Mouse (Mus musculus): ENCODE measurements around the gene Smg6. TPM values are rescaled to one million over a fixed set of nuclear protein-coding genes. Genes with fewer than 3 reads are reported as not detected.

Smg6 gene
- total RNA-seq, 1 experiment: 19.9 TPM

- Histone ChIP-seq H3K9me3 (ENCODE audit: control insufficient read depth, insufficient read depth, low read depth, low read length) (no peaks in the 10 kb centered on the region), H3K4me3 (ENCODE audit: insufficient read depth in 1 of 2, low read depth in 1 of 2, low read length in 2 of 2, poor library complexity in 1 of 2, severe bottlenecking in 1 of 2) (no peak overlapping the region), H3K4me1 (ENCODE audit: control insufficient read depth in 2 of 2, insufficient read depth in 2 of 2, low read length in 2 of 2, poor library complexity in 1 of 2) (no peaks in the 10 kb centered on the region), H3K36me3 (ENCODE audit: control insufficient read depth, insufficient read depth, low read length, poor library complexity, severe bottlenecking) (no peaks in the 10 kb centered on the region; the same call in 1 of the 2 replicates), H3K27ac (ENCODE audit: insufficient read depth, low read depth, low read length, poor library complexity, severe bottlenecking) (no peak overlapping the region), H3K9ac (ENCODE audit: insufficient read depth, low read depth, low read length, poor library complexity, severe bottlenecking) (no peak overlapping the region)
- in situ Hi-C loops (cut with MboI; ENCODE audit: low sequenced_read_pairs in 2 of 2, unreplicated experiment in 2 of 2): no loop called here
- no peak for DNase-seq (ENCODE audit: low read depth, low spot score)
- TF ChIP-seq CHD2 (IDR thresholded peaks at IDR 0.05; ENCODE audit: low read depth, low read length): no peak
- TF ChIP-seq ZNF384 (IDR thresholded peaks at IDR 0.05; ENCODE audit: low read depth, low read length): no peak
- TF ChIP-seq ZC3H11A (IDR thresholded peaks at IDR 0.05; ENCODE audit: borderline replicate concordance, low read depth, low read length): no peak
- no peak for TF ChIP-seq HCFC1 (IDR thresholded peaks at IDR 0.05; ENCODE audit: borderline replicate concordance, insufficient read depth, low read length)
- TF ChIP-seq MAFK (IDR thresholded peaks at IDR 0.05; ENCODE audit: insufficient read depth, low read depth, low read length): no peak
These were observed 126.3 kb downstream of the Smg6 start for GRCm38 (mm10) chr11:75051712-75052550.

DNA sequence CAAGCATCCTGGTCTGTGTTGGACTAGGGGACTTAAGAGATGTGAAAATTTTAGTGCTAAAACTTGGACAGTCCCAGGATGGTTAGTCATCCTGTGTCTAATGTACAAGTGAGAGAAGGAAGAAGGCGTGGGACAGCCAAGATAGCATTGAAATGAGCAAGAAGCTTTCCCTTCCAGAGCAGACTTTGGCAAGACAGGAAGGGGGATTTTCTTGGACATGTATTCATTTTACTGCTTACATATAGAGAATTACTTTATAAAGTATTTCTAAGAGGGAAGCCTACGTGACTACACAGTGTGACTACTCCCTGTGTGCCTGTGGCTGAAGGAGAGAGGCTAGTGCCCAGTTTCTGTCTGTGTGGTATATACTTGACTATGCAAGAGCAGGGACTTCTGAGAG is 127.4 kb downstream of the Smg6 start:
- in situ Hi-C loops (cut with MboI; ENCODE audit: low sequenced_read_pairs in 2 of 2, unreplicated experiment in 2 of 2): no loop called here
- Histone ChIP-seq H3K4me3 (ENCODE audit: insufficient read depth in 1 of 2, low read depth in 1 of 2, low read length in 2 of 2, poor library complexity in 1 of 2, severe bottlenecking in 1 of 2) (no peak overlapping the region), H3K9ac (ENCODE audit: insufficient read depth, low read depth, low read length, poor library complexity, severe bottlenecking) (no peak overlapping the region), H3K4me1 (ENCODE audit: control insufficient read depth in 2 of 2, insufficient read depth in 2 of 2, low read length in 2 of 2, poor library complexity in 1 of 2) (no peaks in the 10 kb centered on the region), H3K27ac (ENCODE audit: insufficient read depth, low read depth, low read length, poor library complexity, severe bottlenecking) (no peak overlapping the region), H3K36me3 (ENCODE audit: control insufficient read depth, insufficient read depth, low read length, poor library complexity, severe bottlenecking) (no peaks in the 10 kb centered on the region; the same call in 1 of the 2 replicates), H3K9me3 (ENCODE audit: control insufficient read depth, insufficient read depth, low read depth, low read length) (no peaks in the 10 kb centered on the region)
- DNase-seq (ENCODE audit: low read depth, low spot score): no peak
- TF ChIP-seq HCFC1 (IDR thresholded peaks at IDR 0.05; ENCODE audit: borderline replicate concordance, insufficient read depth, low read length) (no peak), CHD2 (IDR thresholded peaks at IDR 0.05; ENCODE audit: low read depth, low read length) (no peak), MAFK (IDR thresholded peaks at IDR 0.05; ENCODE audit: insufficient read depth, low read depth, low read length) (no peak), ZC3H11A (IDR thresholded peaks at IDR 0.05; ENCODE audit: borderline replicate concordance, low read depth, low read length) (no peak), ZNF384 (IDR thresholded peaks at IDR 0.05; ENCODE audit: low read depth, low read length) (no peak)

- no peaks in the 10 kb centered on the region for H3K4me1 ChIP-seq (ENCODE audit: control insufficient read depth in 2 of 2, insufficient read depth in 2 of 2, low read length in 2 of 2, poor library complexity in 1 of 2)
- no peak for DNase-seq (ENCODE audit: low read depth, low spot score)
- no peak overlapping the region for H3K9ac ChIP-seq (ENCODE audit: insufficient read depth, low read depth, low read length, poor library complexity, severe bottlenecking)
- H3K4me3 ChIP-seq (ENCODE audit: insufficient read depth in 1 of 2, low read depth in 1 of 2, low read length in 2 of 2, poor library complexity in 1 of 2, severe bottlenecking in 1 of 2): no peak overlapping the region
- H3K27ac ChIP-seq (ENCODE audit: insufficient read depth, low read depth, low read length, poor library complexity, severe bottlenecking): no peak overlapping the region
- H3K36me3 ChIP-seq (ENCODE audit: control insufficient read depth, insufficient read depth, low read length, poor library complexity, severe bottlenecking): no peaks in the 10 kb centered on the region; the same call in 1 of the 2 replicates
- TF ChIP-seq MAFK (IDR thresholded peaks at IDR 0.05; ENCODE audit: insufficient read depth, low read depth, low read length) (no peak), CHD2 (IDR thresholded peaks at IDR 0.05; ENCODE audit: low read depth, low read length) (no peak), ZNF384 (IDR thresholded peaks at IDR 0.05; ENCODE audit: low read depth, low read length) (no peak), HCFC1 (IDR thresholded peaks at IDR 0.05; ENCODE audit: borderline replicate concordance, insufficient read depth, low read length) (no peak), ZC3H11A (IDR thresholded peaks at IDR 0.05; ENCODE audit: borderline replicate concordance, low read depth, low read length) (no peak)
- H3K9me3 ChIP-seq (ENCODE audit: control insufficient read depth, insufficient read depth, low read depth, low read length): no peaks in the 10 kb centered on the region
- in situ Hi-C loops (cut with MboI; ENCODE audit: low sequenced_read_pairs in 2 of 2, unreplicated experiment in 2 of 2): no loop called here
These were observed 128.1 kb downstream of the Smg6 start for GRCm38 (mm10) chr11:75053722-75054121.

DNA sequence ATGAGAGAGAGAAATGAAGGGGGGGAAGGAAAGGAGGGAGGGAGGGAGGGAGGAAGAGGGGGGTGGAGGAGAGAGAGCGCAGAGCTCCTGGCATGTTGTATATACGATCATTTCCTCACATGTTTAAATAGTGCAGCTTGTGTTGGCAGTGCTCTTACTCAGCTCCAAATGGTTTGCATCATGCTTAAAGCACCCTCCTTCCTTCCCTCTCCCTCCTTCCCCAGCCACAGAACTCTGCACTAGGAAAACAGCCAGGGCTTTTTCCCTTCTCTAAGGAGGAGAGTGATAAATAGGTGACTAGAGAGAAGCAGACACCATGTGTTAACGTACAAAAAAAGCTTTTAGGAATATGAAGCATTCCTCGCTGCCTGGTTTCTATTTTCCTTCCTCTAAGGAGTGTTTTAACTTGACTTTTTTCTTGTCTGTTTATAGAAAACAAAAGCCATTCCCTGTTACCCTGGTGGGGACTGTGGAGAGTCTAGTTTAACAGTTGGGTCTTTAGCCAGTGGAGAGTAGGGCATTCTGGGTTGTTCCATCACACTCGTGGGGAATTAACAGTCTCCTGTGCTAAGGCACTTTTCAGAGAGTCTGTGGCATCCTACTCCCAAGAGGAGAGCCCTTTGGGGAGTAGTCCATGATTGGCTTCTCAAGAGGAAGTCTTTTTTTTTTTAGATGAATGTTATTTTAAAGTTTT is 128.7 kb downstream of the Smg6 start:
- Histone ChIP-seq H3K4me1 (ENCODE audit: control insufficient read depth in 2 of 2, insufficient read depth in 2 of 2, low read length in 2 of 2, poor library complexity in 1 of 2) (no peaks in the 10 kb centered on the region), H3K9ac (ENCODE audit: insufficient read depth, low read depth, low read length, poor library complexity, severe bottlenecking) (no peak overlapping the region), H3K27ac (ENCODE audit: insufficient read depth, low read depth, low read length, poor library complexity, severe bottlenecking) (no peak overlapping the region), H3K9me3 (ENCODE audit: control insufficient read depth, insufficient read depth, low read depth, low read length) (no peaks in the 10 kb centered on the region), H3K36me3 (ENCODE audit: control insufficient read depth, insufficient read depth, low read length, poor library complexity, severe bottlenecking) (no peaks in the 10 kb centered on the region; the same call in 1 of the 2 replicates), H3K4me3 (ENCODE audit: insufficient read depth in 1 of 2, low read depth in 1 of 2, low read length in 2 of 2, poor library complexity in 1 of 2, severe bottlenecking in 1 of 2) (no peak overlapping the region)
- DNase-seq (ENCODE audit: low read depth, low spot score): no peak
- no peak for TF ChIP-seq CHD2 (IDR thresholded peaks at IDR 0.05; ENCODE audit: low read depth, low read length)
- no peak for TF ChIP-seq MAFK (IDR thresholded peaks at IDR 0.05; ENCODE audit: insufficient read depth, low read depth, low read length)
- no peak for TF ChIP-seq ZC3H11A (IDR thresholded peaks at IDR 0.05; ENCODE audit: borderline replicate concordance, low read depth, low read length)
- no peak for TF ChIP-seq ZNF384 (IDR thresholded peaks at IDR 0.05; ENCODE audit: low read depth, low read length)
- no peak for TF ChIP-seq HCFC1 (IDR thresholded peaks at IDR 0.05; ENCODE audit: borderline replicate concordance, insufficient read depth, low read length)
- in situ Hi-C loops (cut with MboI; ENCODE audit: low sequenced_read_pairs in 2 of 2, unreplicated experiment in 2 of 2): no loop called here
